Mouse (Mus musculus): ENCODE measurements around the gene Fam117b. TPM values are rescaled to one million over a fixed set of nuclear protein-coding genes. Genes with fewer than 3 reads are reported as not detected.

The Fam117b gene
- 7.2 and 8.1 TPM in 2 replicates for polyA plus RNA-seq (2012; rRNA removed; ENCODE audit: low replicate concordance)

GRCm38 (mm10) chr1:59912413-59913157, at the start of gene Fam117b:
Fam117b (plus strand) TSS chr1:59913006.

Other genes starting within 250 kb of the Fam117b start
- gene Sumo1, start 242.2 kb upstream of the Fam117b start, polyA plus RNA-seq (2012; rRNA removed; ENCODE audit: low replicate concordance) = 1.5 and 2.0 TPM in 2 replicates
- 3.5 and 11.7 TPM in 2 replicates for gene Nop58, start 228.0 kb upstream of the Fam117b start, polyA plus RNA-seq (2012; rRNA removed; ENCODE audit: low replicate concordance)
- gene Bmpr2, start 149.6 kb upstream of the Fam117b start, polyA plus RNA-seq (2012; rRNA removed; ENCODE audit: low replicate concordance) = 0.56 and 1.2 TPM in 2 replicates
- 0.12 and 0.19 TPM in 2 replicates for gene Ica1l, start 130.2 kb downstream of the Fam117b start, polyA plus RNA-seq (2012; rRNA removed; ENCODE audit: low replicate concordance)
- 0.18 and 0.70 TPM in 2 replicates for gene Carf, start 185.2 kb downstream of the Fam117b start, polyA plus RNA-seq (2012; rRNA removed; ENCODE audit: low replicate concordance)
- gene Wdr12, start 185.6 kb downstream of the Fam117b start, polyA plus RNA-seq (2012; rRNA removed; ENCODE audit: low replicate concordance) = 0.65 and 1.1 TPM in 2 replicates

Measured in duodenum, adult 2 months (tissue).